Mouse (Mus musculus) midbrain, embryonic 10.5 days (tissue): ENCODE data around the gene Hoxa1. TPM values are rescaled to one million over a fixed set of nuclear protein-coding genes. Genes with fewer than 3 reads are reported as not detected.

ENCODE experiments used
- DNase-seq: peaks from one replicate; pipeline ENCODE4 v3.0.0-alpha.2; 2017; ENCODE audit warnings: low spot score
- H3K27ac ChIP-seq: fragments of 300-500 bp; sonication (generic); replicated peaks from 2 replicates; pipeline ENCODE4 v1.5.1; 2016; ENCODE audit warnings: mild to moderate bottlenecking
- H3K27me3 ChIP-seq: fragments of 300-500 bp; sonication (generic); 2 replicates; pipeline ENCODE4 v1.6.1; 2016; ENCODE audit warnings: low read depth, mild to moderate bottlenecking; ENCODE audit not compliant: poor library complexity, severe bottlenecking
- H3K36me3 ChIP-seq: fragments of 300-500 bp; sonication (generic); 2 replicates; pipeline ENCODE4 v1.6.1; 2016; ENCODE audit warnings: mild to moderate bottlenecking, moderate library complexity
- H3K4me1 ChIP-seq: fragments of 300-500 bp; sonication (generic); 2 replicates; pipeline ENCODE4 v1.6.1; 2016
- H3K4me3 ChIP-seq: fragments of 300-500 bp; sonication (generic); 2 replicates; pipeline ENCODE4 v1.5.1; 2016; ENCODE audit warnings: mild to moderate bottlenecking, moderate library complexity
- H3K9me3 ChIP-seq: fragments of 300-500 bp; sonication (generic); replicated peaks from 2 replicates; pipeline ENCODE4 v1.6.1; 2016; ENCODE audit warnings: mild to moderate bottlenecking
- WGBS: fragments of 180-500 bp; shearing (Covaris S2); methylation state at CpG from one replicate; pipeline ENCODE4 v1.1.7; 2016; 5-methylcytosine and 5-hydroxymethylcytosine counted together
- polyA plus RNA-seq: library from polyadenylated mRNA; unstranded; fragments of >200 nt; fragmentation: Nextera tagmentation; extraction: Ambion mirVana; gene quantifications from 2 replicates; pipeline ENCODE4 v1.2.1, GENCODE M21; 2016

The Hoxa1 gene
- polyA plus RNA-seq = 0.32 and 0.47 TPM in 2 replicates

- WGBS = under 1% methylated on average over 55 of the region's 55 CpGs
- peak within 1 kb of the TSS; percentile 14; the same call in 1 of the 2 replicates for H3K27ac ChIP-seq
These were observed at the start of gene Hoxa1 for GRCm38 (mm10) chr6:52158276-52159051. Hoxa1 (minus strand) TSS chr6:52158317.

GRCm38 (mm10) chr6:52207684-52207976, 49.5 kb upstream of the Hoxa1 start:
- Histone ChIP-seq H3K4me3 (no peak overlapping the region), H3K9me3 (no peaks in the 10 kb centered on the region), H3K27me3 (peaks cover 100% of the 10 kb centered on the region), H3K36me3 (no peaks in the 10 kb centered on the region), H3K4me1 (peaks cover 24% of the 10 kb centered on the region), H3K27ac (no peak overlapping the region)
- DNase-seq = no peak

More at GRCm38 (mm10) chr6:52158276-52159051, at the start of gene Hoxa1:
- Histone ChIP-seq H3K9me3 (no peaks in the 10 kb centered on the region), H3K36me3 (no peaks in the 10 kb centered on the region), H3K4me3 (peak within 1 kb of the TSS; percentile 71), H3K27me3 (peaks cover 100% of the 10 kb centered on the region), H3K4me1 (peaks cover 26% of the 10 kb centered on the region)
- peak; percentile 74 for DNase-seq

DNA sequence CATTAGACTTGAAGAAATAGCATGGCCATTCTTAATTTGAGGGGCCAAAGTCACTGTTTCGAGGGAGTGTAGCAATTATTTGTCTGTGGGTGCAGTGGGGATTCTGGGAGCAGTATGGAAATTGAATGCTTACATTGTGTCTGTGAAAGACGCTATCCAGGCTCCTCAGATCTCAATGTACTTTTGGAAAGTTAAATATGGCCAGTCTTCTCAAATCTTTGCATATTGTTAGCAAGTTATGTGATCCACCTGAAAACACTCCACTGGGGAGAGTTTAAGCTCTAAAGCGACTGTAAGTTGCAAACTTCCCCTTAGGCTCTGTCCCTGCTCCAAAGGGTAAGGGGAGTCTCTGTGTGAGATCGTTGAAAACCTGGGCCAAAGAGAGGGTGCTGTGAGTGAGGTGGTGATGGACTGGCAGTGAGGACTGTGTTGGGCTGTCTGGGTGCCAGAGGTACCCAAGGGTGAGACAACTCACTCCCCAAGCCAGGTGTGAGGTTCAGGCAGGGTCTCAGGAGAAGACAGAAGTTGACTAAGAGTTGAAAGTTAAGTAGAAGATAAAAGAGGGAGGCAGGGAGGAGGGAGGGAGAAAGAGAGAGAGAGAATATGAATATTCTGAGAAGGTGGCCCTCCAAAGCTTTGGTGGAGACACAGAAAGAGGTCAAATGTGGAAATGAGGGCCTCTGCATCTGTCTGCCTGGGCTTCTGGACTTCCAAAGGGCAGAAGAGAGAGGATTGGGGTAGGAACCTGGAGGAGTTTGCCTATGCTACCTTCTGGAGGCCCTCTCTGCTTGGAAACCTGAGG, 49.0 kb upstream of the Hoxa1 start:
- no peaks in the 10 kb centered on the region for H3K9me3 ChIP-seq
- WGBS = 4% methylated on average over 4 of the region's 4 CpGs
- H3K36me3 ChIP-seq = no peaks in the 10 kb centered on the region
- DNase-seq = no peak
- H3K27ac ChIP-seq = no peak overlapping the region
- H3K4me3 ChIP-seq = no peak overlapping the region
- peaks cover 100% of the 10 kb centered on the region for H3K27me3 ChIP-seq
- H3K4me1 ChIP-seq = peaks cover 24% of the 10 kb centered on the region

DNA sequence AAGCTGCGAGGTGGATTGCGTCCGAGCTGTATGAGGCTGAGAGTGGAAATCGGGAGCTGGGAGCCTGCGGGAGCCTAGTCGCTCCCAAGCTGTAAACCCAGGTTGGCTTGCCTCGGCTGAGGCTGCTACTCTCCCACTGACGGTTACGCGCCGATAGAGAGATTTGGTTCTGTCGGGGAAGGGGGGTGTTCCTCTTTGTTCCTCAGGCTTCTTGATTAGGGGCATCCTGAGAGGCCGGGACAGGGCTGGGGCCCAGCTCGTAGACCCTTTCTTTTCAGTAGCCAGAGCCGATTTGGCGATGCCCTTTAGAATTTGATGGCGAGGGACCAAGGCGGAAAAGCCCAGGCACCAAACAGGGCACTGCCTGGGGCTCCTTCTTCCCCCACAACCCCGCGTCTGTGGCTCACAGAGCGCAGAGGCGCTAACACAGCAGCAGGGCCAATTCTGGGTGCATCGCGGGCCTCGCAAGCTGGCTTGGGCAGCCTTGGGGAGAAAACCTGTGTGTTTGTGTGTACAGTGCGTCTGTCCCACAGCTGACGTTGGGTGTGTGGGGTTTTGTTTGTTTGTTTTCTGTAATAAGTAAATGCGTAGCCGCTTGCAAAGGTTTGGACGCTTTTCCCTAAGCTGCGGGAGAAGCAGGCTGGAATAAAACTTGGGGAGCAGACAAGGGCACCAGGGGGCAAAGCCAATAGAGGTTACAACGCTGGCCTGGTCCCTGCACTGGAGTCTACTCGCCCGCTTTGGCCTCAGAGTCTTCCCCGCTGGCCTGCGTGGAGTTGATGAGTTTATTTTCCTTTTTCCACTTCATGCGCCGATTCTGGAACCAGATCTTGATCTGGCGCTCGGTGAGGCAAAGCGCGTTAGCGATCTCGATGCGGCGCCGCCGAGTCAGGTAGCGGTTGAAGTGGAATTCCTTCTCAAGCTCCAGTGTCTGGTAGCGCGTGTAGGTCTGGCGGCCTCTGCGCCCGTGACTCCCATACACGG, 47.8 kb upstream of the Hoxa1 start:
- 1% methylated on average over 55 of the region's 55 CpGs for WGBS
- Histone ChIP-seq H3K27me3 (peaks cover 100% of the 10 kb centered on the region), H3K27ac (no peak overlapping the region), H3K9me3 (no peaks in the 10 kb centered on the region), H3K4me1 (peaks cover 19% of the 10 kb centered on the region), H3K4me3 (no peak overlapping the region), H3K36me3 (no peaks in the 10 kb centered on the region)
- peak; percentile 51 for DNase-seq

DNA sequence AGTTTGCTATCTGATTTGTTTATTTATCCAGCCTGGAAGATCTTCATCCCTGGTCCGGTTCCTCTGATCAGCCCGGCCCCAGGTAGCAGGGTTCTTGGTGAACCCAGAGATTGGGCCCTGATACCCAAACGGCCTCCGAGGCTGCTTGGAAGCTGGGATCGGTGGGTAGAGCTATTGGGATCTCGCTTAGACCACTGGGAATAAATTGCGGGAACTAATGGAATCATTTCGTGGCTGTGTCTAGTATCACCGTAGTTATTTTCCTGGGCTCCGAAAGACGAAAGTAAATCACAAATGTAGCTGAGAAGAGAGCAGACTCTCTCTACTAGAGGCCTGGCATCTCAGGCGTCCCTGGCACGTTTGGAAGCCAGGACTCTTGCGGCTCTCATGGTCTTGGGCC, 47.1 kb upstream of the Hoxa1 start:
- H3K4me1 ChIP-seq = peaks cover 19% of the 10 kb centered on the region
- 3% methylated on average over 14 of the region's 14 CpGs for WGBS
- no peaks in the 10 kb centered on the region for H3K9me3 ChIP-seq
- no peak for DNase-seq
- H3K27ac ChIP-seq = no peak overlapping the region
- peaks cover 100% of the 10 kb centered on the region for H3K27me3 ChIP-seq
- H3K4me3 ChIP-seq = no peak overlapping the region
- H3K36me3 ChIP-seq = no peaks in the 10 kb centered on the region

GRCm38 (mm10) chr6:52204050-52204752, 46.1 kb upstream of the Hoxa1 start, which contains the start of gene Hoxa5:
Hoxa5 (minus strand) TSS chr6:52204587.
- Histone ChIP-seq H3K27ac (no peak within 1 kb of the TSS), H3K9me3 (no peaks in the 10 kb centered on the region), H3K36me3 (no peaks in the 10 kb centered on the region), H3K4me3 (peak within 1 kb of the TSS; percentile 31), H3K27me3 (peaks cover 100% of the 10 kb centered on the region), H3K4me1 (peaks cover 19% of the 10 kb centered on the region)
- WGBS = under 1% methylated on average over 65 of the region's 65 CpGs
- DNase-seq = no peak

GRCm38 (mm10) chr6:52203371-52204049, 45.4 kb upstream of the Hoxa1 start:
- Histone ChIP-seq H3K9me3 (no peaks in the 10 kb centered on the region), H3K27me3 (peaks cover 100% of the 10 kb centered on the region), H3K4me3 (peak overlapping the region; percentile 31), H3K27ac (no peak overlapping the region), H3K36me3 (no peaks in the 10 kb centered on the region), H3K4me1 (peaks cover 16% of the 10 kb centered on the region)
- under 1% methylated on average over 46 of the region's 46 CpGs for WGBS
- peak; percentile 72 for DNase-seq

- peak; percentile 60 for DNase-seq
- Histone ChIP-seq H3K4me3 (no peak overlapping the region), H3K27me3 (peaks cover 100% of the 10 kb centered on the region), H3K9me3 (no peaks in the 10 kb centered on the region), H3K4me1 (peaks cover 15% of the 10 kb centered on the region), H3K27ac (no peak overlapping the region), H3K36me3 (no peaks in the 10 kb centered on the region)
- 0% methylated on average over 10 of the region's 10 CpGs for WGBS
These were observed 44.9 kb upstream of the Hoxa1 start for GRCm38 (mm10) chr6:52203121-52203370.

- no peak overlapping the region for H3K4me3 ChIP-seq
These were observed 44.4 kb upstream of the Hoxa1 start for GRCm38 (mm10) chr6:52202362-52203120.

GRCm38 (mm10) chr6:52201269-52201668, 43.2 kb upstream of the Hoxa1 start:
- 13% methylated on average over 1 of the region's 1 CpGs for WGBS

More at GRCm38 (mm10) chr6:52202362-52203120, 44.4 kb upstream of the Hoxa1 start:
- no peaks in the 10 kb centered on the region for H3K9me3 ChIP-seq
- no peaks in the 10 kb centered on the region for H3K36me3 ChIP-seq
- H3K27ac ChIP-seq = no peak overlapping the region
- DNase-seq = no peak
- H3K27me3 ChIP-seq = peaks cover 100% of the 10 kb centered on the region
- peaks cover 15% of the 10 kb centered on the region for H3K4me1 ChIP-seq
- WGBS = 2% methylated on average over 22 of the region's 22 CpGs

DNA sequence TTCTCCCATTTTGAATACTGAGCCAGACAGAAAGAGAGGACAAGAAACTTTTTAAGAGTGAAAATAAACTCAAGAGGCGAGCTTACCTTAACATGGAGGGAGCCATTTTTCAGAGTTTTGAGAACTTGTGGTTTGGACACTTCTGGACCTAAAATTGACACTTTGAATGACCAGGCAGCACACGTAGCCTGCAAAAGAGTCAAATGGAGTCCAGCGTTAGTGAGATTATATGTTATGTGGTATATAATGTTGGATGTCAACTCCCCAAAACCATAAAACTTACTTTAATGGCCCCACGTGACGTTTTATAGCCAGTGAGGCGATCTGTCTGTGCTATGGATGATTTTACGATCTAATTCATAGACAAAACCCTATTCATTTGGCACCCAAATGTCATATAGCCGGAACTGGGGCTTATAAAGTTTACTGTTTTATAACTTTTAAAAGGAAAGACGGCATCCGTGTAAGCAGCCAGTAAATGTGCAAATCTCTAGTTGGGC, 42.7 kb upstream of the Hoxa1 start:
- Histone ChIP-seq H3K4me3 (no peak overlapping the region), H3K27me3 (peaks cover 100% of the 10 kb centered on the region), H3K9me3 (no peaks in the 10 kb centered on the region), H3K27ac (no peak overlapping the region), H3K4me1 (peaks cover 15% of the 10 kb centered on the region), H3K36me3 (no peaks in the 10 kb centered on the region)
- no peak for DNase-seq
- 6% methylated on average over 10 of the region's 10 CpGs for WGBS

More at GRCm38 (mm10) chr6:52201269-52201668, 43.2 kb upstream of the Hoxa1 start:
- Histone ChIP-seq H3K4me1 (peaks cover 15% of the 10 kb centered on the region), H3K9me3 (no peaks in the 10 kb centered on the region), H3K36me3 (no peaks in the 10 kb centered on the region), H3K4me3 (no peak overlapping the region), H3K27ac (no peak overlapping the region), H3K27me3 (peaks cover 100% of the 10 kb centered on the region)
- no peak for DNase-seq
